Comparison of ENCODE assay signal across 9 mouse cellular contexts in genomic region chr3:146277456-146277855, GRCm38 (mm10). TPM values are rescaled to one million over a fixed set of nuclear protein-coding genes. Genes with fewer than 3 reads are reported as not detected.
DNase-seq lines count a peak whose midpoint lies in the region; ATAC-seq and TF ChIP-seq lines count a peak whose summit lies in the region.
"Had no signal": no experiment of that assay in that cellular context is flagged by ENCODE, and none has a peak within 500 bp of the region (broad histone marks: within the 10 kb centered on the region; RNA-seq: fewer than 3 reads in every experiment).

No protein-coding gene starts in this region.

- peak; percentile 24 for DNase-seq in forebrain, postnatal 0 days
- DNase-seq in forebrain, embryonic 14.5 days (ENCODE audit: low spot score): no peak
- DNase-seq in thymus, postnatal 4 days: peak; percentile 42
- DNase-seq in thymus, adult 18-20 months: no peak
- peak; percentile 60 to 72 for DNase-seq in lung, adult 18-20 months
- peak; percentile 83 for DNase-seq in testis, postnatal 10 days (ENCODE audit: low spot score)
- no peak for DNase-seq in cerebellum, adult 8-10 months

- H3K27ac ChIP-seq in forebrain, postnatal 0 days (ENCODE audit: low read depth, low read length): no peak overlapping the region
- no peak overlapping the region for H3K27ac ChIP-seq in forebrain, embryonic 14.5 days (ENCODE audit: low read depth, low read length)
- peak overlapping the region; percentile 84 for H3K27ac ChIP-seq in heart, embryonic 15.5 days
- H3K27ac ChIP-seq: neural tube, embryonic 12.5 days had no signal

- no peak overlapping the region for H3K4me3 ChIP-seq in forebrain, postnatal 0 days (ENCODE audit: low read depth, low read length)
- no peak overlapping the region for H3K4me3 ChIP-seq in forebrain, embryonic 14.5 days (ENCODE audit: low read depth, low read length)
- no peak overlapping the region for H3K4me3 ChIP-seq in heart, embryonic 15.5 days
- H3K4me3 ChIP-seq: neural tube, embryonic 12.5 days had no signal

- H3K27me3 ChIP-seq in forebrain, postnatal 0 days (ENCODE audit: insufficient read depth, low read length): no peaks in the 10 kb centered on the region
- no peaks in the 10 kb centered on the region for H3K27me3 ChIP-seq in forebrain, embryonic 14.5 days (replicated peaks; ENCODE audit: control insufficient read depth, insufficient read depth, low read length)
- H3K27me3 ChIP-seq in heart, embryonic 15.5 days: no peaks in the 10 kb centered on the region
- H3K27me3 ChIP-seq: neural tube, embryonic 12.5 days had no signal

- peak; percentile 39 for TF ChIP-seq CTCF in forebrain, postnatal 0 days (IDR thresholded peaks at IDR 0.05; ENCODE audit: low read depth)

- no peaks in the 10 kb centered on the region for H3K9me3 ChIP-seq in forebrain, postnatal 0 days (ENCODE audit: low read length)
- no peaks in the 10 kb centered on the region for H3K9me3 ChIP-seq in forebrain, embryonic 14.5 days (replicated peaks; ENCODE audit: control insufficient read depth, low read length)
- H3K9me3 ChIP-seq in heart, embryonic 15.5 days (replicated peaks): no peaks in the 10 kb centered on the region
- H3K9me3 ChIP-seq: neural tube, embryonic 12.5 days had no signal

- H3K4me2 ChIP-seq in forebrain, postnatal 0 days (ENCODE audit: low read depth): no peak overlapping the region
- H3K4me2 ChIP-seq in forebrain, embryonic 14.5 days (ENCODE audit: low read length): no peak overlapping the region
- H3K4me2 ChIP-seq in heart, embryonic 15.5 days: no peak overlapping the region
- H3K4me2 ChIP-seq: neural tube, embryonic 12.5 days had no signal

- ATAC-seq in forebrain, postnatal 0 days: no peak
- no peak for ATAC-seq in forebrain, embryonic 14.5 days
- ATAC-seq in heart, embryonic 15.5 days (replicated peaks; ENCODE audit: insufficient number of reproducible peaks, insufficient read depth, low FRiP score, low read depth): no peak

- no peak overlapping the region for H3K9ac ChIP-seq in forebrain, postnatal 0 days
- H3K9ac ChIP-seq in forebrain, embryonic 14.5 days (ENCODE audit: low read length): no peak overlapping the region
- no peak overlapping the region for H3K9ac ChIP-seq in heart, embryonic 15.5 days
- H3K9ac ChIP-seq: neural tube, embryonic 12.5 days had no signal

- no peaks in the 10 kb centered on the region for H3K4me1 ChIP-seq in forebrain, postnatal 0 days (ENCODE audit: insufficient read depth)
- no peaks in the 10 kb centered on the region for H3K4me1 ChIP-seq in forebrain, embryonic 14.5 days (ENCODE audit: control insufficient read depth, insufficient read depth, low read length)
- peaks cover 72% of the 10 kb centered on the region for H3K4me1 ChIP-seq in heart, embryonic 15.5 days (replicated peaks)
- H3K4me1 ChIP-seq: neural tube, embryonic 12.5 days had no signal

- 82% methylated on average over 11 of the region's 11 CpGs for WGBS in forebrain, postnatal 0 days
- 82% methylated on average over 11 of the region's 11 CpGs for WGBS in forebrain, embryonic 14.5 days
- 54% methylated on average over 11 of the region's 11 CpGs for WGBS in heart, embryonic 15.5 days

- H3K36me3 ChIP-seq in forebrain, postnatal 0 days (ENCODE audit: insufficient read depth): no peaks in the 10 kb centered on the region
- no peaks in the 10 kb centered on the region for H3K36me3 ChIP-seq in forebrain, embryonic 14.5 days (ENCODE audit: control insufficient read depth, insufficient read depth, low read length)
- H3K36me3 ChIP-seq in heart, embryonic 15.5 days: no peaks in the 10 kb centered on the region
- H3K36me3 ChIP-seq: neural tube, embryonic 12.5 days had no signal

RNA-seq across cellular contexts. Expression of gene Lpar3, which starts 56.7 kb away (rescaled TPM):
- 0.43 and 0.69 TPM in 2 replicates for total RNA-seq in forebrain, postnatal 0 days (2014; rRNA removed)
- 0.78 and 0.92 TPM in 2 replicates for polyA plus RNA-seq in forebrain, postnatal 0 days (2015; fragmentation: Nextera tagmentation; extraction: Ambion mirVana)
- 0.13 and 0.20 TPM in 2 replicates for polyA plus RNA-seq in forebrain, embryonic 14.5 days (2014; fragmentation: Nextera tagmentation; extraction: Ambion mirVana)
- polyA plus RNA-seq in heart, embryonic 15.5 days (2015; fragmentation: Nextera tagmentation; extraction: Ambion mirVana): 35.1 and 40.7 TPM in 2 replicates

Comparison
In these comparisons a context has a peak if more than half of its experiments do, and no peak if none do; other contexts are left out.
1. DNase-seq: peak in forebrain, postnatal 0 days (single experiment), thymus, postnatal 4 days (single experiment), lung, adult 18-20 months (2 of 2) and testis, postnatal 10 days (single experiment); none in forebrain, embryonic 14.5 days (single experiment), thymus, adult 18-20 months (0 of 2) and cerebellum, adult 8-10 months (single experiment).
2. RNA of gene Lpar3, which starts 56.7 kb away (polyA plus RNA-seq): 35.1 to 40.7 TPM in heart, embryonic 15.5 days; 0.78 to 0.92 TPM in forebrain, postnatal 0 days and 0.13 to 0.20 TPM in forebrain, embryonic 14.5 days; every median in the first group is over 10 times any median in the second.